Mouse (Mus musculus): ENCODE results near the gene Apoc3.

GRCm38 (mm10) chr9:46240526-46241153 lies 5.2 kb upstream of the Apoc3 start, which contains the start of gene Apoa4:
- TF ChIP-seq CTCF (IDR thresholded peaks at IDR 0.05; ENCODE audit: low read depth) (no peak), EP300 (IDR thresholded peaks at IDR 0.05; ENCODE audit: low read depth) (no peak)
